Mouse (Mus musculus) kidney, embryonic 16.5 days (tissue): ENCODE measurements at regions not wholly inside any gene's neighbourhood (a gene's known extent, or its start where the extent isn't known, plus 50 kb on each side); places are given as distances from the start of the nearest gene placed in this dataset.

Experiments used
- ATAC-seq: fragments of 200-750 bp; cut with Nextera tagmentation; 2 replicates; pipeline ENCODE4 v1.8.0; 2017; ENCODE audit warnings: moderate TSS enrichment; ENCODE audit not compliant: low FRiP score, low TSS enrichment
- H3K27ac ChIP-seq: fragments of 300-500 bp; sonication (generic); 2 replicates; pipeline ENCODE4 v1.5.1; 2014; ENCODE audit warnings: low read length
- H3K27me3 ChIP-seq: fragments of 300-500 bp; sonication (generic); 2 replicates; pipeline ENCODE4 v1.6.1; 2014; ENCODE audit warnings: low read length, control low read depth, mixed read lengths; ENCODE audit not compliant: insufficient read depth
- H3K36me3 ChIP-seq: fragments of 300-500 bp; sonication (generic); 2 replicates; pipeline ENCODE4 v1.6.1; 2014; ENCODE audit warnings: low read length, control low read depth, mixed read lengths; ENCODE audit not compliant: insufficient read depth
- H3K4me1 ChIP-seq: fragments of 300-500 bp; sonication (generic); 2 replicates; pipeline ENCODE4 v1.6.1; 2014; ENCODE audit warnings: low read length, control low read depth, mixed read lengths; ENCODE audit not compliant: insufficient read depth
- H3K4me2 ChIP-seq: fragments of 300-500 bp; sonication (generic); replicated peaks from 2 replicates; pipeline ENCODE4 v1.6.1; 2014; ENCODE audit warnings: low read depth, low read length
- H3K4me3 ChIP-seq: fragments of 300-500 bp; sonication (generic); 2 replicates; pipeline ENCODE4 v1.5.1; 2014; ENCODE audit warnings: mild to moderate bottlenecking, low read length
- H3K9ac ChIP-seq: fragments of 300-500 bp; sonication (generic); replicated peaks from 2 replicates; pipeline ENCODE4 v1.6.1; 2014; ENCODE audit warnings: low read length
- H3K9me3 ChIP-seq: fragments of 300-500 bp; sonication (generic); 2 replicates; pipeline ENCODE4 v1.6.1; 2016; ENCODE audit warnings: low read length, control low read depth
- WGBS: fragments of 180-500 bp; shearing (Covaris S2); extraction: QIAGEN DNeasy Blood & Tissue Kit; methylation state at CpG from one replicate; pipeline ENCODE4 v1.1.7; 2014; 5-methylcytosine and 5-hydroxymethylcytosine counted together

DNA sequence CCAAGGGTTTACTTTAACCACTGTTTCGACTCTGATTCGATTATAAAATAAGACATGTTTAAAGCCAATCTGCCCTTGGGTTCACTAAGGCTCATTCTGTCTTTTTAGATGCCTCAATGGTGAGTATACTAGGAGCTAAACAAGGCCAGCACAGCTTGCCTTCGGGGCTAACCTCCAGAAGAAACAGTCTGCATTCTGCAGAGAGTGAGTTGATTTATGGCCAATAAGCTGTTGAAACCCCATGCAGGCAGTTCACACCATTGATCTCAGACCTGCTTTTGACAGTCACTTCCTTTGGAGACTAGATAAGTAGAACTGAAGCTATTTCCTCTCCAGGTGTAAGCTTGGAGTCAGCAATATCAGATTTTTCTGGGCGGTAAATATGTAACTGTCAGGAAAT, 679.0 kb downstream of the Pdcd6ip start:
- Histone ChIP-seq H3K4me1 (no peaks in the 10 kb centered on the region), H3K4me2 (no peak overlapping the region), H3K9me3 (no peaks in the 10 kb centered on the region), H3K36me3 (no peaks in the 10 kb centered on the region), H3K9ac (no peak overlapping the region), H3K4me3 (no peak overlapping the region), H3K27me3 (no peaks in the 10 kb centered on the region), H3K27ac (no peak overlapping the region)
- 0 out of 2 replicates have a peak, but pooled peaks have one; percentile 35 for ATAC-seq
- 44% methylated on average over 4 of the region's 4 CpGs for WGBS

GRCm38 (mm10) chr9:113026904-113027193, 681.2 kb downstream of the Pdcd6ip start:
- no peak overlapping the region for H3K4me2 ChIP-seq
- H3K4me3 ChIP-seq: no peak overlapping the region
- no peak for ATAC-seq
- WGBS: 85% methylated on average over 4 of the region's 4 CpGs
- no peaks in the 10 kb centered on the region for H3K4me1 ChIP-seq
- H3K27ac ChIP-seq: no peak overlapping the region
- no peak overlapping the region for H3K9ac ChIP-seq
- no peaks in the 10 kb centered on the region for H3K36me3 ChIP-seq
- peaks cover 2% of the 10 kb centered on the region; the same call in 1 of the 2 replicates for H3K9me3 ChIP-seq
- no peaks in the 10 kb centered on the region for H3K27me3 ChIP-seq

- ATAC-seq: no peak
- Histone ChIP-seq H3K27ac (no peak overlapping the region), H3K4me2 (no peak overlapping the region), H3K36me3 (no peaks in the 10 kb centered on the region), H3K9ac (no peak overlapping the region), H3K4me3 (no peak overlapping the region), H3K9me3 (peaks cover 2% of the 10 kb centered on the region; the same call in 1 of the 2 replicates), H3K27me3 (no peaks in the 10 kb centered on the region), H3K4me1 (no peaks in the 10 kb centered on the region)
- WGBS: 54% methylated on average over 4 of the region's 4 CpGs
Measured at GRCm38 (mm10) chr9:113026096-113026903, 681.8 kb downstream of the Pdcd6ip start.

DNA sequence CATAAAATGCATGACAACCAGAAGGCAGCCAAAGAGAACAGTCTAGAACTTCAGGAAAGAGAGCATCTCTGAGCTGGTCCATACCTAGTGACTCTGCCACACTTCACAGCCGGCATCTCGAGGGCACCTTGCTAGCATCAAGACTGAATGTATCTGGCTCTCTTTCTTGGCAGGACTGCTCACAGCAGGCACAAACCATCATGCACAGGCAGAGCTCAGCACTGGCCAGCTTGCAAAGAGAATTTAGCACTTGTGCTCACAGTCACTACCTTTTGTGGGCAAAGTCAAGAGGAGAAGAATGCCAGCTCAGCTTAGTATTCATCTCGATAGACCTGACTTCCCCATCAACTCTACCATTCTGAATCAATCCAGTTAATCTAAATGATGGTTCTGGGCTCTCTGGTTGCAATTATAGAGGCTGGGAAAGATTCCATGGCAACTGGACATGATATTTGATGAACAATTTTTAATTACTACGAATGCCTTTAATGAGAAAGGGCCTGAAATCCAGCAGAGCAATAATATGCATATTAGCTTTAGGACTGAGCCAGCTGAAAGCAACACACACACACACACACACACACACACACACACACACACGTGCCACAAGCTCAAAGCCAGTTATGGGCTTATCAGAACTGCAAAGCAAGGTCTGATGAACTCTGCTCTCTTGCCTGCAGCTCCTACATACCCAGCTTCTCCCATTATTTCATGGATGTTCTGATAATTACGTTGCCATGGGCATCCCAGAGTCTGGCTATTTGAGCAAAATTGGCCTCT, 686.0 kb downstream of the Pdcd6ip start:
- Histone ChIP-seq H3K4me1 (no peaks in the 10 kb centered on the region; the same call in 1 of the 2 replicates), H3K27ac (no peak overlapping the region), H3K27me3 (no peaks in the 10 kb centered on the region), H3K4me2 (no peak overlapping the region), H3K9me3 (peaks cover 2% of the 10 kb centered on the region; the same call in 1 of the 2 replicates), H3K9ac (no peak overlapping the region), H3K36me3 (no peaks in the 10 kb centered on the region), H3K4me3 (no peak overlapping the region)
- ATAC-seq: no peak
- 92% methylated on average over 6 of the region's 6 CpGs for WGBS

DNA sequence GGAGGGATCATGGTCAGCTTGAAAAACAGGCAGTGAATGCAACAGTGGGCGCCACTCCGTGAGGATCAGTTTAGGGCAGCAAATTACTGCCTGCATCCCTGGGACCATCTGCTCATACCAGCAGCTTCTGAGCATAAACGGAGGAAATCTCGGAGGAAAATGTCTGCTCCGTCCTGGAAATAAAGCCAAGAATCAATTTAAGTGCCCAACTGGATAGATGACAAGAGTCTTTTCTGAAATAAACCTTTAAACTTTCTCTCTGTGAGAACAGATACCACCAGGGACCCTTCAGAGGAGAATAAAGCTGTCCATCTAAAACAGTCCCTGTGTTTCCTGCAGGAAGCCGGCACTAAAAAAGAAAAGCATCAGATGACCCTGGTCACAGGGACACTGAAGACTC, 688.5 kb downstream of the Pdcd6ip start:
- 14% methylated on average over 6 of the region's 6 CpGs for WGBS
- H3K4me3 ChIP-seq: no peak overlapping the region
- no peak overlapping the region for H3K9ac ChIP-seq
- no peaks in the 10 kb centered on the region for H3K27me3 ChIP-seq
- ATAC-seq: peak; percentile 85
- peak overlapping the region; percentile 31 for H3K27ac ChIP-seq
- H3K4me1 ChIP-seq: no peaks in the 10 kb centered on the region; the same call in 1 of the 2 replicates
- H3K36me3 ChIP-seq: no peaks in the 10 kb centered on the region
- peak overlapping the region; percentile 14; the same call in 1 of the 2 replicates for H3K4me2 ChIP-seq
- peaks cover 2% of the 10 kb centered on the region; the same call in 1 of the 2 replicates for H3K9me3 ChIP-seq

GRCm38 (mm10) chr9:113008106-113008505, 700.0 kb downstream of the Pdcd6ip start:
- Histone ChIP-seq H3K36me3 (no peaks in the 10 kb centered on the region), H3K9ac (no peak overlapping the region), H3K4me3 (no peak overlapping the region), H3K4me2 (no peak overlapping the region), H3K27me3 (no peaks in the 10 kb centered on the region), H3K4me1 (no peaks in the 10 kb centered on the region), H3K27ac (no peak overlapping the region), H3K9me3 (no peaks in the 10 kb centered on the region)
- WGBS: 80% methylated on average over 4 of the region's 4 CpGs
- no peak for ATAC-seq

DNA sequence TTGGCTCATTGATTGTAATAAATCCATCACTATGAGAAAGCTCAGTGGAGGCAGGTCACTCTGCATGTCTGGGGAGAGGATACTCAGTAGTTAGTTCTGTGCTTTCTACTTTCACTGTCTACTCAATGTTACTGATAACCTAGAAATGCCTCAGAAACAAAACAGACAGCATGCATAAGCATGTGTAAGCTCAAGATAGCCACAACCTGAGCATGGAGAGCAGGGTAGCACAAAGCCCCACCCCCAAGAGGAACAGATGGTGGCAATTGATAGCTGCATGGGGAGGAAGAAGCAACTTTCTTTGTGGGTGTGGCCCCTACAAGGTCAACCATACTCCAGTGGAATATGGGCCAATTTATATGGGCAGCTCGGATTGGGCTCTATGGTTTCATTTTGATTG, 711.9 kb downstream of the Pdcd6ip start:
- ATAC-seq: no peak; the same call in 1 of the 2 replicates
- no peak overlapping the region for H3K4me3 ChIP-seq
- H3K27me3 ChIP-seq: no peaks in the 10 kb centered on the region
- WGBS: 91% methylated on average over 1 of the region's 1 CpGs
- H3K4me1 ChIP-seq: no peaks in the 10 kb centered on the region
- H3K4me2 ChIP-seq: no peak overlapping the region
- no peaks in the 10 kb centered on the region for H3K36me3 ChIP-seq
- H3K27ac ChIP-seq: no peak overlapping the region
- H3K9ac ChIP-seq: no peak overlapping the region
- no peaks in the 10 kb centered on the region for H3K9me3 ChIP-seq

GRCm38 (mm10) chr9:112994774-112995173, 713.3 kb downstream of the Pdcd6ip start:
- no peak overlapping the region for H3K9ac ChIP-seq
- no peaks in the 10 kb centered on the region for H3K36me3 ChIP-seq
- no peak overlapping the region for H3K27ac ChIP-seq
- H3K4me3 ChIP-seq: no peak overlapping the region
- H3K4me1 ChIP-seq: no peaks in the 10 kb centered on the region
- H3K27me3 ChIP-seq: no peaks in the 10 kb centered on the region
- H3K9me3 ChIP-seq: no peaks in the 10 kb centered on the region
- WGBS: 88% methylated on average over 4 of the region's 4 CpGs
- H3K4me2 ChIP-seq: no peak overlapping the region
- no peak for ATAC-seq

- ATAC-seq: no peak
- Histone ChIP-seq H3K9ac (no peak overlapping the region), H3K4me1 (no peaks in the 10 kb centered on the region), H3K4me3 (no peak overlapping the region), H3K36me3 (no peaks in the 10 kb centered on the region), H3K4me2 (no peak overlapping the region), H3K9me3 (no peaks in the 10 kb centered on the region), H3K27ac (no peak overlapping the region), H3K27me3 (no peaks in the 10 kb centered on the region)
- WGBS: 85% methylated on average over 2 of the region's 2 CpGs
Measured at GRCm38 (mm10) chr9:112993627-112994026, 714.4 kb downstream of the Pdcd6ip start.

GRCm38 (mm10) chr9:112992937-112993336, 715.1 kb downstream of the Pdcd6ip start:
- no peak overlapping the region for H3K4me2 ChIP-seq
- H3K4me1 ChIP-seq: no peaks in the 10 kb centered on the region
- H3K9ac ChIP-seq: no peak overlapping the region
- no peak for ATAC-seq
- H3K4me3 ChIP-seq: no peak overlapping the region
- H3K27ac ChIP-seq: no peak overlapping the region
- 39% methylated on average over 3 of the region's 3 CpGs for WGBS
- no peaks in the 10 kb centered on the region for H3K9me3 ChIP-seq
- H3K27me3 ChIP-seq: no peaks in the 10 kb centered on the region
- no peaks in the 10 kb centered on the region for H3K36me3 ChIP-seq
